Mouse (Mus musculus): ENCODE results near the gene Panx2.

Gene Panx2

GRCm38 (mm10) chr15:89075478-89076147, 16.1 kb downstream of the Panx2 start:
- DNase-seq (ENCODE audit: low spot score), result peak; percentile 85

- DNase-seq (ENCODE audit: low spot score), result peak; percentile 54
Observed at GRCm38 (mm10) chr15:89076156-89076731, 16.7 kb downstream of the Panx2 start.

GRCm38 (mm10) chr15:89078208-89078836, 18.8 kb downstream of the Panx2 start:
- no peak for DNase-seq (ENCODE audit: low spot score)

GRCm38 (mm10) chr15:89083906-89084305, 24.4 kb downstream of the Panx2 start:
- DNase-seq (ENCODE audit: low spot score), result no peak

GRCm38 (mm10) chr15:89084826-89085225, 25.3 kb downstream of the Panx2 start:
- no peak for DNase-seq (ENCODE audit: low spot score)

- peak; percentile 88 for DNase-seq (ENCODE audit: low spot score)
Observed at GRCm38 (mm10) chr15:89088607-89089247, 29.2 kb downstream of the Panx2 start, which contains the start of gene Selenoo. Gene Selenoo (plus strand): TSS chr15:89089084.

- no peak for DNase-seq (ENCODE audit: low spot score)
Observed at GRCm38 (mm10) chr15:89089248-89090051, 29.9 kb downstream of the Panx2 start.

- no peak for DNase-seq (ENCODE audit: low spot score)
Observed at GRCm38 (mm10) chr15:89090662-89091061, 31.1 kb downstream of the Panx2 start.

- no peak for DNase-seq (ENCODE audit: low spot score)
Observed at GRCm38 (mm10) chr15:89092181-89092580, 32.6 kb downstream of the Panx2 start.

- no peak for DNase-seq (ENCODE audit: low spot score)
Observed at GRCm38 (mm10) chr15:89097450-89097849, 37.9 kb downstream of the Panx2 start.

- DNase-seq (ENCODE audit: low spot score), result no peak
Observed at GRCm38 (mm10) chr15:89098616-89099015, 39.1 kb downstream of the Panx2 start.

- no peak for DNase-seq (ENCODE audit: low spot score)
Observed at GRCm38 (mm10) chr15:89100823-89101222, 41.3 kb downstream of the Panx2 start.

GRCm38 (mm10) chr15:89102646-89103045, 43.1 kb downstream of the Panx2 start:
- DNase-seq (ENCODE audit: low spot score), result no peak

- no peak for DNase-seq (ENCODE audit: low spot score)
Observed at GRCm38 (mm10) chr15:89103921-89104320, 44.4 kb downstream of the Panx2 start.

- no peak for DNase-seq (ENCODE audit: low spot score)
Observed at GRCm38 (mm10) chr15:89104425-89104824, 44.9 kb downstream of the Panx2 start.

GRCm38 (mm10) chr15:89106073-89106472, 46.5 kb downstream of the Panx2 start:
- no peak for DNase-seq (ENCODE audit: low spot score)

GRCm38 (mm10) chr15:89106976-89107375, 47.4 kb downstream of the Panx2 start:
- DNase-seq (ENCODE audit: low spot score), result no peak

- DNase-seq (ENCODE audit: low spot score), result no peak
Observed at GRCm38 (mm10) chr15:89110147-89110546, 50.6 kb downstream of the Panx2 start.

- DNase-seq (ENCODE audit: low spot score), result no peak
Observed at GRCm38 (mm10) chr15:89118007-89118406, 58.5 kb downstream of the Panx2 start.

- DNase-seq (ENCODE audit: low spot score), result peak; percentile 95
Observed at GRCm38 (mm10) chr15:89122649-89123366, 63.3 kb downstream of the Panx2 start, which contains the start of gene Tubgcp6. Gene Tubgcp6 (minus strand): TSS chr15:89123112.

Measured in layer of hippocampus, adult 11-12 months (tissue).